Mouse (Mus musculus) gastrocnemius, postnatal 4 days (tissue): ENCODE results near the gene Txndc2. TPM values are rescaled to one million over a fixed set of nuclear protein-coding genes. Genes with fewer than 3 reads are reported as not detected.
A peak's percentile ranks its signal among the peaks of the same experiment; 100 is the strongest.

Source experiments
- DNase-seq, 2 experiments: peaks; one replicate each; pipeline ENCODE4 v3.0.0; 2021 to 2022; ENCODE audit warnings: low spot score in 2 of 2, mixed read lengths in 2 of 2
- total RNA-seq, 2 experiments: library from RNA; stranded (reverse); gene quantifications; 2 replicates each; pipeline ENCODE4 v1.2.3; 2021

The Txndc2 gene
- total RNA-seq, 2 experiments from 2014 or later, result 0.23 to 0.29 TPM

- DNase-seq, result peak; percentile 98 to 99
These were observed 28.2 kb downstream of the Txndc2 start, which contains the start of gene Vapa for GRCm38 (mm10) chr17:65613463-65614412. Gene Vapa, minus strand, starts transcription at chr17:65613555.

GRCm38 (mm10) chr17:65613142-65613462 lies 28.9 kb downstream of the Txndc2 start:
- no peak for DNase-seq

GRCm38 (mm10) chr17:65612391-65613141 lies 29.4 kb downstream of the Txndc2 start:
- DNase-seq, result peak; percentile 29 to 50

GRCm38 (mm10) chr17:65611721-65612120 lies 30.2 kb downstream of the Txndc2 start:
- DNase-seq, result no peak

- DNase-seq, result no peak
These were observed 33.2 kb downstream of the Txndc2 start for GRCm38 (mm10) chr17:65608743-65609142.

GRCm38 (mm10) chr17:65608312-65608687 lies 33.7 kb downstream of the Txndc2 start:
- DNase-seq, result no peak

GRCm38 (mm10) chr17:65607574-65608311 lies 34.2 kb downstream of the Txndc2 start:
- DNase-seq, result no peak

- DNase-seq, result no peak
These were observed 36.0 kb downstream of the Txndc2 start for GRCm38 (mm10) chr17:65606014-65606413.

GRCm38 (mm10) chr17:65604892-65605291 lies 37.1 kb downstream of the Txndc2 start:
- no peak for DNase-seq

GRCm38 (mm10) chr17:65604315-65604714 lies 37.7 kb downstream of the Txndc2 start:
- no peak for DNase-seq

- no peak for DNase-seq
These were observed 44.0 kb downstream of the Txndc2 start for GRCm38 (mm10) chr17:65597857-65598486.

GRCm38 (mm10) chr17:65594687-65595086 lies 47.3 kb downstream of the Txndc2 start:
- no peak for DNase-seq

Other genes starting within 250 kb of the Txndc2 start
- 1 to 10 TPM; 6.9 to 7.8 TPM for gene Tmem232, start 101.4 kb downstream of the Txndc2 start, total RNA-seq
- 100 to 1,000 TPM; 142 to 159 TPM for gene Vapa, start 28.6 kb downstream of the Txndc2 start, total RNA-seq
- 10 to 100 TPM; 38.2 to 40.8 TPM for gene Rab31, start 130.6 kb upstream of the Txndc2 start, total RNA-seq
- 10 to 100 TPM; 52.3 to 57.5 TPM for gene Ppp4r1, start 140.4 kb upstream of the Txndc2 start, total RNA-seq
- 10 to 100 TPM; 38.3 to 39.1 TPM for gene Ralbp1, start 243.6 kb upstream of the Txndc2 start, total RNA-seq